Mouse (Mus musculus) megakaryocyte, embryonic 14.5 days (primary cell): ENCODE data around the gene Vamp8.

ENCODE experiments used
- FLI1 ChIP-seq: IDR thresholded peaks from 2 replicates; pipeline ENCODE4 v1.6.1; 2012; ENCODE audit warnings: low read length, inconsistent platforms, mixed read lengths
- GATA1 ChIP-seq: IDR thresholded peaks from 3 replicates; pipeline ENCODE4 v1.6.1; 2012; ENCODE audit warnings: mixed read lengths, low read length, inconsistent platforms, borderline replicate concordance

GRCm38 (mm10) chr6:72438862-72439354, 48.4 kb upstream of the Vamp8 start:
- TF ChIP-seq GATA1 (no peak), FLI1 (no peak)
